Mouse (Mus musculus): ENCODE measurements around the gene Tmem39b. TPM values are rescaled to one million over a fixed set of nuclear protein-coding genes. Genes with fewer than 3 reads are reported as not detected.

Gene Tmem39b
- polyA plus RNA-seq, 1 experiment from 2014 or later = 28.7 TPM

DNA sequence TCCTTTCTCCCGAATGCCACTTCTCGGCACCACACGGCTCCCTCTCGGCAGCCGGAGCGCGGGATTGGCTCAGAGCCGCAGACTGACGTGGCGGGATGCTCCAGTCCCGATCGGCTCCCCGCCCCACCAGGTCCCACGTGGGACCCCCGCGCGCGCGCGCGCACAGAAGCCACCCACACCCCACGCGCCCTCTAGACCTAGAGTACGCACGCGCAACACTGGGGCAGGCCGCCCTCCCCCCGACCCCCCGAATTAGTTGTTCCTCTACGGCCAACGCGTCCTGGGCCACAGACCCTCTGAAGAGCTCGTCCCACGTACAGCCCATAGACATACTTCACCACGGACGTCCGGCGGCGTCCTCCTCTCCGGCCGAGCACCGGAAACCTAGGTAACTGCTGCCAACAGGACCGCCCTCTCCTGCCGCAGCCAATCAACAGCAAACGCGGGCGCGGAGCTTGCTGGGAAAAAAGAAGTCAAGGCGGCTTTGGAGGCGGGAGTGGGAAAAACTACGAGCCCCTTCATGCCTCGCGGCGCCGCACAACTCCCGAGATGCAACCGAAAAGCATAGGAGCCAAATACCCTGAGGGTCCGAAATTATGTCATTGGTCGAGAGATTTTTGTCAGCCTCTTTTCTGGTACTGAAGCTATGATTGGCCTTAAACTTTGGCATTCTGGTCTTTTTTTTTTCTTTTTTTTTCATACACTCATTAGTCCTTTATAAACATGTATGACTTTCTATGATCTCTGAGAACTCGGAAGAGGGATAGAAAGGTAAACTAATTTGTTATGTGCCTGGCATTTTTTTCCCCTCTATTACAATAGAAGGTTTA, 55.8 kb downstream of the Tmem39b start, which contains the start of gene Txlna:
Gene Txlna (minus strand): TSS at position 428 of the 830 bp plus-strand sequence.
- under 1% methylated on average over 60 of the region's 60 CpGs for WGBS
- TF ChIP-seq CTCF (IDR thresholded peaks at IDR 0.05; ENCODE audit: low read depth) = no peak; the same call in 1 of the 2 replicates
- H3K9ac ChIP-seq = peak within 1 kb of the TSS; percentile 80
- peak within 1 kb of the TSS; percentile 92 for H3K27ac ChIP-seq (ENCODE audit: low read depth)
- no peaks in the 10 kb centered on the region for H3K9me3 ChIP-seq (ENCODE audit: low read depth, low read length)
- H3K4me2 ChIP-seq = peak within 1 kb of the TSS; percentile 94
- ATAC-seq (ENCODE audit: insufficient read depth) = peak; percentile 96
- no peaks in the 10 kb centered on the region for H3K27me3 ChIP-seq (ENCODE audit: insufficient read depth, low read length)
- H3K4me1 ChIP-seq (ENCODE audit: insufficient read depth) = peaks cover 6% of the 10 kb centered on the region; the same call in 1 of the 2 replicates
- H3K4me3 ChIP-seq (ENCODE audit: low read depth, low read length) = peak within 1 kb of the TSS; percentile 67
- DNase-seq = peak; percentile 99
- H3K36me3 ChIP-seq (ENCODE audit: insufficient read depth) = peaks cover 58% of the 10 kb centered on the region

GRCm38 (mm10) chr4:129640101-129640637, 56.5 kb downstream of the Tmem39b start:
- DNase-seq = peak; percentile 41
- 1% methylated on average over 17 of the region's 17 CpGs for WGBS
- peak overlapping the region; percentile 92 for H3K27ac ChIP-seq (ENCODE audit: low read depth)
- H3K9me3 ChIP-seq (ENCODE audit: low read depth, low read length) = no peaks in the 10 kb centered on the region
- H3K36me3 ChIP-seq (ENCODE audit: insufficient read depth) = peaks cover 58% of the 10 kb centered on the region
- no peaks in the 10 kb centered on the region for H3K27me3 ChIP-seq (ENCODE audit: insufficient read depth, low read length)
- H3K4me2 ChIP-seq = peak overlapping the region; percentile 94
- peak overlapping the region; percentile 67 for H3K4me3 ChIP-seq (ENCODE audit: low read depth, low read length)
- no peak for TF ChIP-seq CTCF (IDR thresholded peaks at IDR 0.05; ENCODE audit: low read depth)
- no peak for ATAC-seq (ENCODE audit: insufficient read depth)
- peak overlapping the region; percentile 80 for H3K9ac ChIP-seq
- H3K4me1 ChIP-seq (ENCODE audit: insufficient read depth) = peaks cover 6% of the 10 kb centered on the region; the same call in 1 of the 2 replicates

GRCm38 (mm10) chr4:129639221-129639620, 57.4 kb downstream of the Tmem39b start:
- Histone ChIP-seq H3K9ac (peak overlapping the region; percentile 80; the same call in 1 of the 2 replicates), H3K4me2 (peak overlapping the region; percentile 94), H3K27ac (ENCODE audit: low read depth) (no peak overlapping the region), H3K27me3 (ENCODE audit: insufficient read depth, low read length) (no peaks in the 10 kb centered on the region), H3K36me3 (ENCODE audit: insufficient read depth) (peaks cover 59% of the 10 kb centered on the region), H3K4me3 (ENCODE audit: low read depth, low read length) (peak overlapping the region; percentile 67), H3K4me1 (ENCODE audit: insufficient read depth) (peaks cover 6% of the 10 kb centered on the region; the same call in 1 of the 2 replicates), H3K9me3 (ENCODE audit: low read depth, low read length) (no peaks in the 10 kb centered on the region)
- TF ChIP-seq CTCF (IDR thresholded peaks at IDR 0.05; ENCODE audit: low read depth) = no peak
- ATAC-seq (ENCODE audit: insufficient read depth) (no peak), DNase-seq (no peak)
- 79% methylated on average over 15 of the region's 15 CpGs for WGBS

DNA sequence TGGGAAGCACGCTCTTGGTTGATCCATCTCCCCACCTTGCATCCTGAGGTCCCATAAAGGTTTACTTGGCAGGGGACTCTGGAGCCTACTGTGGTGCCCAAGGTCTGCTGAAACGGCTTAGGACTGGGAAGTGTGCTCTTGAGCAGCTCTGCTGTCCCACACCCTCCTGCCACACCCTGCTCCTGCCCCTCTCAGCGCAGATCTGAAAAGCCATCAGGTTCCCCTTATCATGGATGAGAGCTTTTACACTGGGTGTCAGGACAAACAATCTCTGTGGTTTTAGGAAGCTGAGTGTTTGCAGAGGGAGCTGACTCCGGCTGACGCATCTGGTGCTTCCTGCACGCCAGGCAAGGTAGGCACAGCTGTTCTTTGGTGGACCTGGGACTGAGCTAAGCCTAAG, 62.8 kb downstream of the Tmem39b start:
- no peak for TF ChIP-seq CTCF (IDR thresholded peaks at IDR 0.05; ENCODE audit: low read depth)
- WGBS = 81% methylated on average over 6 of the region's 6 CpGs
- Histone ChIP-seq H3K36me3 (ENCODE audit: insufficient read depth) (peaks cover 99% of the 10 kb centered on the region), H3K4me3 (ENCODE audit: low read depth, low read length) (no peak overlapping the region), H3K27me3 (ENCODE audit: insufficient read depth, low read length) (no peaks in the 10 kb centered on the region), H3K9ac (no peak overlapping the region), H3K27ac (ENCODE audit: low read depth) (no peak overlapping the region), H3K9me3 (ENCODE audit: low read depth, low read length) (no peaks in the 10 kb centered on the region), H3K4me2 (no peak overlapping the region), H3K4me1 (ENCODE audit: insufficient read depth) (no peaks in the 10 kb centered on the region)
- no peak for DNase-seq
- no peak for ATAC-seq (ENCODE audit: insufficient read depth)

DNA sequence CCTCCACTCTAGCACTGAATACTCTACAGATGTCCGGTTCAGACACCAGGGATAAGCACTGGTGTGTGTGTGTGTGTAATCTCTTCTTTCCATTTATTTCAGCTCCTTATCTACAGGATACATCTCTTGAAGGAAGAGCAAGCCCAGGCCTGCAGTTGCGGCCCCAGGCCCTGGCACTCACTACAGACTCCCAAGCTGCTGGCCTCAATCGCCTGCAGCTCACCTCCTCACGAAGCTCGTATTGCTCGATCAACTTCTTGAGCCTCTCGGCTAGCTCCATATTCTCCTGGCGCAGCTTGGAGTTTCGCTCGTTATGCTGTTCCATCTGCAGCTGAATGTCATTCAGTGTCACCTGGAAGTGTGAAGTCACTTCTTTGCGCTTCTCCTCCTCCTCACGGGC, 64.8 kb downstream of the Tmem39b start:
- H3K4me3 ChIP-seq (ENCODE audit: low read depth, low read length) = no peak overlapping the region
- DNase-seq (no peak), ATAC-seq (ENCODE audit: insufficient read depth) (no peak)
- WGBS = 83% methylated on average over 12 of the region's 12 CpGs
- H3K27ac ChIP-seq (ENCODE audit: low read depth) = no peak overlapping the region
- H3K36me3 ChIP-seq (ENCODE audit: insufficient read depth) = peaks cover 100% of the 10 kb centered on the region
- H3K9ac ChIP-seq = no peak overlapping the region
- H3K27me3 ChIP-seq (ENCODE audit: insufficient read depth, low read length) = no peaks in the 10 kb centered on the region
- no peaks in the 10 kb centered on the region for H3K4me1 ChIP-seq (ENCODE audit: insufficient read depth)
- H3K9me3 ChIP-seq (ENCODE audit: low read depth, low read length) = no peaks in the 10 kb centered on the region
- no peak for TF ChIP-seq CTCF (IDR thresholded peaks at IDR 0.05; ENCODE audit: low read depth)
- no peak overlapping the region for H3K4me2 ChIP-seq

- DNase-seq = peak; percentile 58
Measured at GRCm38 (mm10) chr4:129630944-129631343, 65.7 kb downstream of the Tmem39b start.

More at GRCm38 (mm10) chr4:129630944-129631343, 65.7 kb downstream of the Tmem39b start:
- 67% methylated on average over 4 of the region's 4 CpGs for WGBS
- no peak for TF ChIP-seq CTCF (IDR thresholded peaks at IDR 0.05; ENCODE audit: low read depth)
- Histone ChIP-seq H3K36me3 (ENCODE audit: insufficient read depth) (peaks cover 100% of the 10 kb centered on the region), H3K4me1 (ENCODE audit: insufficient read depth) (no peaks in the 10 kb centered on the region), H3K9ac (no peak overlapping the region), H3K27ac (ENCODE audit: low read depth) (no peak overlapping the region), H3K4me2 (no peak overlapping the region), H3K4me3 (ENCODE audit: low read depth, low read length) (no peak overlapping the region), H3K9me3 (ENCODE audit: low read depth, low read length) (no peaks in the 10 kb centered on the region), H3K27me3 (ENCODE audit: insufficient read depth, low read length) (no peaks in the 10 kb centered on the region)
- no peak for ATAC-seq (ENCODE audit: insufficient read depth)

Small RNAs within 50 kb of the gene (microRNA-seq; reads per million reads assigned to microRNA genes)
- not detected for gene Mir7016 (ENCODE audit: borderline number of aligned reads)

Other genes with a start within 250 kb of the Tmem39b start
- gene Bsdc1, start 235.3 kb downstream of the Tmem39b start, polyA plus RNA-seq (2014; fragmentation: Nextera tagmentation; extraction: Ambion mirVana) = 20.5 and 20.9 TPM in 2 replicates
- not detected in 2 replicates for gene Tssk3, start 205.8 kb downstream of the Tmem39b start, polyA plus RNA-seq (2014; fragmentation: Nextera tagmentation; extraction: Ambion mirVana)
- gene Fam229a, start 205.6 kb downstream of the Tmem39b start, polyA plus RNA-seq (2014; fragmentation: Nextera tagmentation; extraction: Ambion mirVana) = not detected in 2 replicates
- gene Marcksl1, start 183.3 kb downstream of the Tmem39b start, polyA plus RNA-seq (2014; fragmentation: Nextera tagmentation; extraction: Ambion mirVana) = 799 and 847 TPM in 2 replicates
- 243 and 246 TPM in 2 replicates for gene Hdac1, start 154.1 kb downstream of the Tmem39b start, polyA plus RNA-seq (2014; fragmentation: Nextera tagmentation; extraction: Ambion mirVana)
- 5.7 and 7.8 TPM in 2 replicates for gene Lck, start 123.2 kb downstream of the Tmem39b start, polyA plus RNA-seq (2014; fragmentation: Nextera tagmentation; extraction: Ambion mirVana)
- 2.2 and 2.7 TPM in 2 replicates for gene Fam167b, start 118.3 kb downstream of the Tmem39b start, polyA plus RNA-seq (2014; fragmentation: Nextera tagmentation; extraction: Ambion mirVana)
- gene Eif3i, start 96.2 kb downstream of the Tmem39b start, polyA plus RNA-seq (2014; fragmentation: Nextera tagmentation; extraction: Ambion mirVana) = 308 and 316 TPM in 2 replicates
- 187 and 200 TPM in 2 replicates for gene Tmem234, start 96.2 kb downstream of the Tmem39b start, polyA plus RNA-seq (2014; fragmentation: Nextera tagmentation; extraction: Ambion mirVana)
- gene Dcdc2b, start 82.6 kb downstream of the Tmem39b start, polyA plus RNA-seq (2014; fragmentation: Nextera tagmentation; extraction: Ambion mirVana) = 2.1 and 2.5 TPM in 2 replicates
- 23.6 and 25.8 TPM in 2 replicates for gene Iqcc, start 77.7 kb downstream of the Tmem39b start, polyA plus RNA-seq (2014; fragmentation: Nextera tagmentation; extraction: Ambion mirVana)
- gene Ccdc28b, start 72.9 kb downstream of the Tmem39b start, polyA plus RNA-seq (2014; fragmentation: Nextera tagmentation; extraction: Ambion mirVana) = 43.9 and 46.3 TPM in 2 replicates
- 100 and 109 TPM in 2 replicates for gene Txlna, start 55.8 kb downstream of the Tmem39b start, polyA plus RNA-seq (2014; fragmentation: Nextera tagmentation; extraction: Ambion mirVana)
- gene Kpna6, start 24.1 kb downstream of the Tmem39b start, polyA plus RNA-seq (2014; fragmentation: Nextera tagmentation; extraction: Ambion mirVana) = 12.3 and 14.9 TPM in 2 replicates
- gene Khdrbs1, start 45.5 kb upstream of the Tmem39b start, polyA plus RNA-seq (2014; fragmentation: Nextera tagmentation; extraction: Ambion mirVana) = 139 and 144 TPM in 2 replicates
- gene Ptp4a2, start 114.4 kb upstream of the Tmem39b start, polyA plus RNA-seq (2014; fragmentation: Nextera tagmentation; extraction: Ambion mirVana) = 291 and 336 TPM in 2 replicates
- gene Spocd1, start 232.4 kb upstream of the Tmem39b start, polyA plus RNA-seq (2014; fragmentation: Nextera tagmentation; extraction: Ambion mirVana) = 0.05 TPM in 1 of 2 replicates, not detected in the other

Data from lung, embryonic 14.5 days (tissue).